Mouse (Mus musculus): Measurements from ENCODE around the gene Asgr1. TPM values are rescaled to one million over a fixed set of nuclear protein-coding genes. Genes with fewer than 3 reads are reported as not detected.
A peak's percentile ranks its signal among the peaks of the same experiment; 100 is the strongest.

The Asgr1 gene
- polyA plus RNA-seq, 1 experiment from 2014 or later = 1.5 TPM

DNA sequence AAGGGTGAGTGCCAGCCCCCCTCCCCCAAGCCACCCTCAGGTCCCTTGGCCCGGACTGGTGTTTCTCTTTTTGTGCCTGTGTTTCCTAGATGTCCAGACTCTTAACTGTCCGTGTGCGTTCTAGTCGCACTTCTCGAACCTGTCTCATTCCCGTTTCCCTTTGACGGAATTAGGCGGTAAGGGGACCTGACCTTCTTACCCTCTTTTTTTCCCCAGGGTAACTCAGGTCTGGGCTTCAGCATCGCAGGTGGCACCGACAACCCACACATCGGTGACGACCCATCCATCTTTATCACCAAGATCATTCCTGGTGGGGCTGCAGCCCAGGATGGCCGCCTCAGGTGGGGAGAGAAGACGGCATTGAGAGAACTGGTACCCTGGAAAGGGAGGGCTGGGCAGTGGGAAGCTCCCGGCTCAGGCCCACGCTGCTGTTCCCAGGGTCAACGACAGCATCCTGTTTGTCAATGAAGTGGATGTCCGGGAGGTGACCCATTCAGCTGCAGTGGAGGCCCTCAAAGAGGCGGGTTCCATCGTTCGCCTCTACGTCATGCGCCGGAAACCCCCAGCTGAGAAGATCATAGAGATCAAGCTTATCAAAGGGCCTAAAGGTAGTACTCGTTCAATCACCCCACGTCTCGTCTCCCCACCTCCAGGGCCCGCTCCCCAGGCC lies 23.1 kb upstream of the Asgr1 start:
- H3K4me3 ChIP-seq (replicated peaks; ENCODE audit: low read length) = peak overlapping the region; percentile 35
- no peak for ATAC-seq
- H3K9me3 ChIP-seq (ENCODE audit: control insufficient read depth, low read length) = no peaks in the 10 kb centered on the region
- WGBS = 94% methylated on average over 28 of the region's 28 CpGs
- peaks cover 21% of the 10 kb centered on the region for H3K36me3 ChIP-seq (ENCODE audit: control insufficient read depth, insufficient read depth)
- no peaks in the 10 kb centered on the region for H3K27me3 ChIP-seq (replicated peaks; ENCODE audit: control insufficient read depth, insufficient read depth, low read length)
- H3K4me2 ChIP-seq (ENCODE audit: low read length) = peak overlapping the region; percentile 71
- peak overlapping the region; percentile 43 for H3K9ac ChIP-seq (replicated peaks; ENCODE audit: low read depth, low read length)
- peaks cover 54% of the 10 kb centered on the region for H3K4me1 ChIP-seq (replicated peaks; ENCODE audit: control insufficient read depth, insufficient read depth, low read length)
- H3K27ac ChIP-seq (ENCODE audit: low read length) = peak overlapping the region; percentile 96

DNA sequence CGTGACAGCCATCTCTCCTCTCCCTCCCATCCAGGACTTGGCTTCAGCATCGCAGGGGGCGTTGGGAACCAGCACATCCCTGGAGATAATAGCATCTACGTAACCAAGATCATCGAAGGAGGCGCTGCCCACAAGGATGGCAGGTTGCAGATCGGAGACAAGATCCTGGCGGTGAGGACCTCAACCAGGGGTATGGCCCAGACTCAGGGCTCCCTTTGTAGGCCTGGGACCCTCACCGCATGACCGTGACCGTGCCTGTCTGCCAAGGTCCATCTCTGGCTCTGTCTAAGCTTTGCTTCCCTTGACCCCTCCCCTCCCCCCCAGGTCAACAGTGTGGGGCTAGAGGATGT lies 22.6 kb upstream of the Asgr1 start:
- no peak for ATAC-seq
- Histone ChIP-seq H3K4me1 (replicated peaks; ENCODE audit: control insufficient read depth, insufficient read depth, low read length) (peaks cover 49% of the 10 kb centered on the region), H3K36me3 (ENCODE audit: control insufficient read depth, insufficient read depth) (peaks cover 21% of the 10 kb centered on the region), H3K27ac (ENCODE audit: low read length) (no peak overlapping the region), H3K9me3 (ENCODE audit: control insufficient read depth, low read length) (no peaks in the 10 kb centered on the region), H3K4me3 (replicated peaks; ENCODE audit: low read length) (no peak overlapping the region), H3K4me2 (ENCODE audit: low read length) (no peak overlapping the region), H3K9ac (replicated peaks; ENCODE audit: low read depth, low read length) (no peak overlapping the region), H3K27me3 (replicated peaks; ENCODE audit: control insufficient read depth, insufficient read depth, low read length) (no peaks in the 10 kb centered on the region)
- 98% methylated on average over 11 of the region's 11 CpGs for WGBS

DNA sequence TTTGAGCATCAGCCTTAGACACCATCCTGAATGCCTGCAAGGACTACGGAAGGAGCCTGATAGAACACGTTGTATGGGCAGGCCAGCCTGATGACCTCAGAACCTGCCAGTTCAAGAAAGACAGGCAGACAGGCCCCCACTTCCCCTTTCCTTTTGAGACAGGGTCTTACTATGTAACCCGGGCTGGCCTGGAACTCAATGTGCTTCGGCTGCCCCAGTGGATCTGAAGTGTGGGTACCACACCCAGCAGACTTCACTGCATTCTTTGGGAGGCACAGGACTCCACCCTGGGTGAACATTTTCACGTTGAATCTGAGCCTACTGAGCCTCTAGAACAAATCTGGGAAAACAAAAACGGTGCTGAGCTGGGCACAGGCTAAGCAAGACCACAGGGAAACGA lies 15.7 kb upstream of the Asgr1 start:
- Histone ChIP-seq H3K9ac (replicated peaks; ENCODE audit: low read depth, low read length) (no peak overlapping the region), H3K36me3 (ENCODE audit: control insufficient read depth, insufficient read depth) (peaks cover 25% of the 10 kb centered on the region), H3K27ac (ENCODE audit: low read length) (no peak overlapping the region), H3K4me3 (replicated peaks; ENCODE audit: low read length) (no peak overlapping the region), H3K9me3 (ENCODE audit: control insufficient read depth, low read length) (no peaks in the 10 kb centered on the region), H3K4me2 (ENCODE audit: low read length) (no peak overlapping the region), H3K27me3 (replicated peaks; ENCODE audit: control insufficient read depth, insufficient read depth, low read length) (no peaks in the 10 kb centered on the region), H3K4me1 (replicated peaks; ENCODE audit: control insufficient read depth, insufficient read depth, low read length) (no peaks in the 10 kb centered on the region; the same call in 1 of the 2 replicates)
- no peak for ATAC-seq
- 84% methylated on average over 7 of the region's 7 CpGs for WGBS

DNA sequence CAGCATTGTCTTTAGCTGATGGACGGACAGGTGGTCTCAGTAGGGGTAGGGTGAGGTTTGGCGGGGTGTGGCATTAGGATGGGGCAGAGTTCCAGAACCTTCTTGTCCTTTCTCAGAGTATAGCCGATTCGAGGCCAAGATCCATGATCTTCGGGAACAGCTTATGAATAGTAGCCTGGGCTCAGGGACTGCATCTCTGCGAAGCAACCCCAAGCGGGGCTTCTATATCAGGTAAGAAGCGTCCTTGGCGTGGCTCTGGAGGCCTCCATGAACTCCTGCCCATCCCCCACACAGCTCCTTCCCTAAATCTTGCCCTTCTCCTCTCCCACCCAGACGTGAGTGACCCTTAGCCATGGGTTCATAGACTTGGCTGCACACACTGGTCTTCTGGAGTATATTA lies 14.3 kb upstream of the Asgr1 start:
- no peak overlapping the region for H3K4me2 ChIP-seq (ENCODE audit: low read length)
- no peaks in the 10 kb centered on the region for H3K27me3 ChIP-seq (replicated peaks; ENCODE audit: control insufficient read depth, insufficient read depth, low read length)
- no peaks in the 10 kb centered on the region for H3K9me3 ChIP-seq (ENCODE audit: control insufficient read depth, low read length)
- no peak overlapping the region for H3K9ac ChIP-seq (replicated peaks; ENCODE audit: low read depth, low read length)
- no peak overlapping the region for H3K27ac ChIP-seq (ENCODE audit: low read length)
- ATAC-seq = no peak
- no peaks in the 10 kb centered on the region; the same call in 1 of the 2 replicates for H3K4me1 ChIP-seq (replicated peaks; ENCODE audit: control insufficient read depth, insufficient read depth, low read length)
- H3K36me3 ChIP-seq (ENCODE audit: control insufficient read depth, insufficient read depth) = peaks cover 32% of the 10 kb centered on the region
- WGBS = 94% methylated on average over 10 of the region's 10 CpGs
- no peak overlapping the region for H3K4me3 ChIP-seq (replicated peaks; ENCODE audit: low read length)

DNA sequence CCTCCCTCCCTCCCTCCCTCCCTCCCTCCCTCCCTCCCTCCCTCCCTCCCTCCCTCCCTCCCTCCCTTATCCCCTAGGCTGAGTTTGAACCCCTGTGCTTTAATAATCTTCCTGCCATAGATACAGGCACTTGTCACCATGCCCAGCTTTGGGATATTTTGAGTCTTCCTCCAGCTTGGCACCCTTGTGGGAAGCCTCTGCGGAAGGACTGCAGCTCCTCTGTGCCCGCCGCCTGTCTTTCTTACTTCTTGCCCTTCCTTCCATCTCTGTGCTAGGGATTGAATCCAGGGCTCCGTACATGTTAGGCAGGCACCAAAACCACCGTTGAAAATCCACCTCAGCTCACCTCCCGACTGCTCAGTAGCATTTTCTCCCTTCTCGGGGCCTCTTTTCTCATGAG lies 13.7 kb upstream of the Asgr1 start:
- no peak overlapping the region for H3K9ac ChIP-seq (replicated peaks; ENCODE audit: low read depth, low read length)
- H3K9me3 ChIP-seq (ENCODE audit: control insufficient read depth, low read length) = no peaks in the 10 kb centered on the region
- H3K36me3 ChIP-seq (ENCODE audit: control insufficient read depth, insufficient read depth) = peaks cover 34% of the 10 kb centered on the region
- no peak overlapping the region for H3K4me3 ChIP-seq (replicated peaks; ENCODE audit: low read length)
- whole genome bisulfite sequencing = 92% methylated on average over 7 of the region's 7 CpGs
- no peak for ATAC-seq
- H3K4me1 ChIP-seq (replicated peaks; ENCODE audit: control insufficient read depth, insufficient read depth, low read length) = no peaks in the 10 kb centered on the region; the same call in 1 of the 2 replicates
- H3K27me3 ChIP-seq (replicated peaks; ENCODE audit: control insufficient read depth, insufficient read depth, low read length) = no peaks in the 10 kb centered on the region
- H3K4me2 ChIP-seq (ENCODE audit: low read length) = no peak overlapping the region
- no peak overlapping the region for H3K27ac ChIP-seq (ENCODE audit: low read length)

DNA sequence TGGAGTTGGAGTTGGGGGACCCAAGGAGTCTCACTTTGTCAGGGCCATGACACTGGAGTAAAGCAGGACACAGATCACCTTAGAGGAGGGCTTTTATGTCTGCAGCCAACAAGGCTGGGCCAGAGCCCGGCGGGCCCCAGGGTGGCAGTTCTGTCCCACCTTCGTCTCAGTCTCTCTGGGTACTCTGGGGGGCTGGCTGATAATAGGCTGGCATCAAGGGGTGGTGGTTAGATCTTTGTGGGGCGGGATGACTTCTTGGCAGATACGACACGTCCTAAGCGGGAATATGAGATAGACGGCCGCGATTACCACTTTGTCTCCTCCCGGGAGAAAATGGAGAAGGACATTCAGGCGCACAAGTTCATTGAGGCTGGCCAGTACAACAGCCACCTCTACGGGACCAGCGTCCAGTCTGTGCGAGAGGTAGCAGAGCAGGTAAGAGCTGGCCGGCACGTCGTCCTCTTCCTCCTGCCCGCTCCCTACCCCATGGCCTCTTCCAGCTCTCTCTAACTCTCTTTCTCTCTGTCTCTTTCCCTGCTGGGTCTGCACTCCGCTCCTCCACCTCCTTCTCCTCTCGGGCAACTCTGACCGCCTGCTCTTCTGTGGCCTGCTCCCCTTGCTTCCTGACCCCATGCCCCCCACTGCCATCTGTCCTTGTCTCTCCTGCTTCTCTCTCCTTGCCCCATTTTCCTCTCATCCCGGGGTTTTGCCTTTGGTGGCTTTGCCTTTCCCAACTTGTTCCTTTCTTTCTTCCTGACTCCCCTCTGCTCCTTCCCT lies 11.4 kb upstream of the Asgr1 start:
- Histone ChIP-seq H3K9me3 (ENCODE audit: control insufficient read depth, low read length) (no peaks in the 10 kb centered on the region), H3K9ac (replicated peaks; ENCODE audit: low read depth, low read length) (no peak overlapping the region), H3K27ac (ENCODE audit: low read length) (no peak overlapping the region), H3K4me1 (replicated peaks; ENCODE audit: control insufficient read depth, insufficient read depth, low read length) (no peaks in the 10 kb centered on the region; the same call in 1 of the 2 replicates), H3K4me3 (replicated peaks; ENCODE audit: low read length) (no peak overlapping the region), H3K27me3 (replicated peaks; ENCODE audit: control insufficient read depth, insufficient read depth, low read length) (no peaks in the 10 kb centered on the region), H3K36me3 (ENCODE audit: control insufficient read depth, insufficient read depth) (peaks cover 37% of the 10 kb centered on the region), H3K4me2 (ENCODE audit: low read length) (no peak overlapping the region)
- 89% methylated on average over 23 of the region's 23 CpGs for WGBS
- ATAC-seq = no peak

DNA sequence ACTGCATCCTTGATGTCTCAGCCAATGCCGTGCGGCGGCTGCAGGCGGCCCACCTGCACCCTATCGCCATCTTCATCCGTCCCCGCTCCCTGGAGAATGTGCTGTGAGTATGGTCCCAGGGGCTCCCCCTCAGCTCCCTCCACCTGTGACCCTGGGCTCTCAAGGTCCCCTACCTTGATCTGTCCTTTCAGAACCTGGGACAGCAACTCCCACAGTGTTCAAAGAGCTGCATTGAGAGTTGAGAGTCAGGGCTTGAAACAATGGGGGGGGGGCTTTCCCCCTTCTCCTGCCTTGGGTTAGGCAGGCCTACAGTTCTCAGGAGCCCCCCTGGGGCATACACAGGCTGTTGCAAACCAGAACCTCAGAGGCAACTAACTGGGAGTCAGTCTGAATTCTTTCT lies 10.2 kb upstream of the Asgr1 start:
- Histone ChIP-seq H3K4me3 (replicated peaks; ENCODE audit: low read length) (no peak overlapping the region), H3K36me3 (ENCODE audit: control insufficient read depth, insufficient read depth) (peaks cover 37% of the 10 kb centered on the region), H3K27me3 (replicated peaks; ENCODE audit: control insufficient read depth, insufficient read depth, low read length) (no peaks in the 10 kb centered on the region), H3K27ac (ENCODE audit: low read length) (no peak overlapping the region), H3K9me3 (ENCODE audit: control insufficient read depth, low read length) (no peaks in the 10 kb centered on the region), H3K4me1 (replicated peaks; ENCODE audit: control insufficient read depth, insufficient read depth, low read length) (no peaks in the 10 kb centered on the region; the same call in 1 of the 2 replicates), H3K9ac (replicated peaks; ENCODE audit: low read depth, low read length) (no peak overlapping the region), H3K4me2 (ENCODE audit: low read length) (no peak overlapping the region)
- no peak for ATAC-seq
- WGBS = 83% methylated on average over 7 of the region's 7 CpGs

DNA sequence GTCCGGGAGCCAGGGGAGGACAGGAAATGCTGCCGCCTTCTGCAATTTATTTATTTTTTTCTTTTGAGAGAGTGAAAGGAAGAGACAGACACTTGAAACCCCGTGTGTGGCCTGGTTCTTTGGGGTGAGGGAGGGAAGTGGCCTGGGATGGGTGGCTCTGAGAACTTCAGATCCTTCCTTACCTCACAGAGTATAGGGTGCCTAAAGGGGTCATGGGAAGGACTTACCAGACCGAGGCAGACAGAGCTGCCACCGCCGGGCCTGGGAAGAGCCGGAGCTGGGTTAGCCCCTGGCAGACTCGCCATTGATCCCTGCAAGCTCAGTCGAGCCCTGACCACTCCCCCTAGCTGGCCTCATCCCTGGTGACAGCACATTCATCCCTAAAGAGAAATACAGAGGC lies 8.4 kb upstream of the Asgr1 start:
- Histone ChIP-seq H3K4me3 (replicated peaks; ENCODE audit: low read length) (no peak overlapping the region), H3K36me3 (ENCODE audit: control insufficient read depth, insufficient read depth) (peaks cover 27% of the 10 kb centered on the region), H3K4me1 (replicated peaks; ENCODE audit: control insufficient read depth, insufficient read depth, low read length) (peaks cover 4% of the 10 kb centered on the region), H3K9ac (replicated peaks; ENCODE audit: low read depth, low read length) (no peak overlapping the region), H3K9me3 (ENCODE audit: control insufficient read depth, low read length) (no peaks in the 10 kb centered on the region), H3K4me2 (ENCODE audit: low read length) (no peak overlapping the region), H3K27me3 (replicated peaks; ENCODE audit: control insufficient read depth, insufficient read depth, low read length) (no peaks in the 10 kb centered on the region), H3K27ac (ENCODE audit: low read length) (no peak overlapping the region)
- 53% methylated on average over 9 of the region's 9 CpGs for WGBS
- ATAC-seq = no peak

DNA sequence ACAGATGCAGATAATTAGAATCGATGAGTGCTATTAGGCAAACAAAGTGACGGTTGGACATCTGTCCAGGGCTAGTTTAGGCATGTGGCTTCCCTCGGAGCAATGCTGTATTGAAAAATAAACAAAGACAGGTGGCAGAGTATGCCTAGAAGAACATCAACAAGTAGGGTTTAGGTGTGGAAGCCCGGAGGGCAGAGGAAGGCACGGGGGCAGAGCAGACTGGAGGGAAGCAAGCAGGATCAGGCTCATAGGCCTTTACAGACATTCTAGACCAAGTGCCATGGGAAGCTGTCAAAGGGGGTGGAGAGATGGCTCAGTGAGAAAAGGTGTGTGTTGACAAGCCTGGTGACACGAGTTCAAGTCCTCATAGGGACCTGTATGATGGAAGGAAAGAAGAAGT lies 4.5 kb upstream of the Asgr1 start:
- ATAC-seq = no peak
- 53% methylated on average over 6 of the region's 6 CpGs for WGBS
- H3K27me3 ChIP-seq (replicated peaks; ENCODE audit: control insufficient read depth, insufficient read depth, low read length) = no peaks in the 10 kb centered on the region

More for the DNA sequence above, 4.5 kb upstream of the Asgr1 start:
- no peak overlapping the region for H3K4me3 ChIP-seq (replicated peaks; ENCODE audit: low read length)
- H3K27ac ChIP-seq (ENCODE audit: low read length) = no peak overlapping the region
- H3K36me3 ChIP-seq (ENCODE audit: control insufficient read depth, insufficient read depth) = peaks cover 7% of the 10 kb centered on the region; the same call in 1 of the 2 replicates
- no peak overlapping the region for H3K9ac ChIP-seq (replicated peaks; ENCODE audit: low read depth, low read length)
- no peaks in the 10 kb centered on the region for H3K9me3 ChIP-seq (ENCODE audit: control insufficient read depth, low read length)
- H3K4me2 ChIP-seq (ENCODE audit: low read length) = no peak overlapping the region
- H3K4me1 ChIP-seq (replicated peaks; ENCODE audit: control insufficient read depth, insufficient read depth, low read length) = peaks cover 4% of the 10 kb centered on the region; the same call in 1 of the 2 replicates
